Mouse (Mus musculus): ENCODE data around the gene Atp8b5. TPM values are rescaled to one million over a fixed set of nuclear protein-coding genes. Genes with fewer than 3 reads are reported as not detected.

Atp8b5 gene
- polyA plus RNA-seq, 1 experiment: not detected

DNA sequence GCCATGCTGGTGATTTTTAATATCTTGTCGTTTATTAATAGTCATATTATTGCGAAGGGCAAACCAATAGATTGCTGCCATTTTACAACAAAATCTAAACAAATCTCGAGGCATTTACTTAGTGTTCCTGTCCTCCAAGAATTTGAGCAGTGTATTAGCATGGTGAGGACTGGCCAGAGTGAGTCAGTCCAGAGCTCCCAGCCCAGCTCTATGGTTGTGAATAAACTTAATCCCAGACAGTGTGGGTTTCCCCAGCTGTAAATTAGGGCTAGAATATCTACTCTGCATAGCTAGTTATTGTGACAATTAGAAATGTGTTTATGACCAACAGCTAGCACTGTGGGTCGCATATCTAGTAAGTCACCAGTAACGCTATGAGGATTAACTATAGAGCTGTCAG is 129.4 kb downstream of the Atp8b5 start:
- Histone ChIP-seq H3K4me1 (ENCODE audit: control insufficient read depth) (no peaks in the 10 kb centered on the region), H3K27me3 (ENCODE audit: control insufficient read depth) (no peaks in the 10 kb centered on the region), H3K36me3 (ENCODE audit: control insufficient read depth) (no peaks in the 10 kb centered on the region), H3K4me3 (replicated peaks) (no peak overlapping the region), H3K9me3 (ENCODE audit: control insufficient read depth, low read length) (no peaks in the 10 kb centered on the region)
- TF ChIP-seq TAL1 (IDR thresholded peaks at IDR 0.05; ENCODE audit: low read length) (no peak), GATA1 (IDR thresholded peaks at IDR 0.05; ENCODE audit: low read length) (no peak)

DNA sequence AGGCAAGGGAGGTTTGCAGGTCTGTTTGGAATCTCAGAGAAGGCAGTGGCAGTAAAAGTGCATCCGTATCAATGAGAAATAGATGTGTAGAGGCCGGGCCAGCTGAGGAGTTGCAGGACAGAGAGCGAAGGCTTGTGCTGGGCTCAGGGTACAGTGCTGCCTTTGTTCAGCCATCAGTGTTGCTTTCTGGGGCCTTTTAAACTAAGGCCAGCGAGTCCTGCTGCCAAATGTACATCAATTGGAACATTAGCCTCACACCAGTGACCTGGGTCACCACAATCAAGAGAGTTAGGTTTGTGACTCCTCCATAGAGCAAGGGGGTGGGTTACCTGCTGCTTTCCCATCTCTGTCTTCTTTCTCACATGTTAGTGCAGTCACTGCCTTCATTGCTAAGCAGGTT is 131.1 kb downstream of the Atp8b5 start:
- Histone ChIP-seq H3K4me1 (ENCODE audit: control insufficient read depth) (no peaks in the 10 kb centered on the region), H3K4me3 (replicated peaks) (no peak overlapping the region), H3K9me3 (ENCODE audit: control insufficient read depth, low read length) (no peaks in the 10 kb centered on the region), H3K27me3 (ENCODE audit: control insufficient read depth) (no peaks in the 10 kb centered on the region), H3K36me3 (ENCODE audit: control insufficient read depth) (no peaks in the 10 kb centered on the region)
- no peak for TF ChIP-seq TAL1 (IDR thresholded peaks at IDR 0.05; ENCODE audit: low read length)
- TF ChIP-seq GATA1 (IDR thresholded peaks at IDR 0.05; ENCODE audit: low read length): no peak

DNA sequence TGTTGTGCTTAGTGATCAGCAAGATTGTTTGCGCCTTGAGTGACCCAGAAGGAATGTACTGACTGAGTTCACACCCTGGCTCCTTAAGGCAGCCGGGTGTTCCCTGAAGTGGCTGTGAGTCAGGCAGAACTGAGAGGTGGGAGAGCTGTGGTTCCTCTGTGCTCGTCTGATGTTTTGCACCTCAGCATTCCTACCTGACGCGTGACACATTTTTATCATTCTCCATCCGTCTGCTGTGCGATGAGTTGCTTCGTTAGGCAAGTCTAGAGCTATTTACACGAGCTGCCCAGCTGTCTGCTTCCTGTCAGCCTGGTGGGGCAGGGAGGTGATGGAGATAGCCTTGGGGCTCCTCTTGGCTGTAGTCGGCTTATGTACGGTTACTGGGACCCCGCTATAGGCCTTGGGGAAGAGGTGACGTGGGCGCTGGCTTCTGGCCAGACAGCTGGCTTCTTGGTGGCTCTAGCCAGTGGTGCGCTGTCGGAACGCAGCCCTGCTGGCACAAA is 131.9 kb downstream of the Atp8b5 start:
- H3K36me3 ChIP-seq (ENCODE audit: control insufficient read depth): no peaks in the 10 kb centered on the region
- no peaks in the 10 kb centered on the region for H3K27me3 ChIP-seq (ENCODE audit: control insufficient read depth)
- no peak for TF ChIP-seq TAL1 (IDR thresholded peaks at IDR 0.05; ENCODE audit: low read length)
- TF ChIP-seq GATA1 (IDR thresholded peaks at IDR 0.05; ENCODE audit: low read length): no peak
- H3K4me3 ChIP-seq (replicated peaks): no peak overlapping the region
- no peaks in the 10 kb centered on the region for H3K9me3 ChIP-seq (ENCODE audit: control insufficient read depth, low read length)
- H3K4me1 ChIP-seq (ENCODE audit: control insufficient read depth): no peaks in the 10 kb centered on the region

DNA sequence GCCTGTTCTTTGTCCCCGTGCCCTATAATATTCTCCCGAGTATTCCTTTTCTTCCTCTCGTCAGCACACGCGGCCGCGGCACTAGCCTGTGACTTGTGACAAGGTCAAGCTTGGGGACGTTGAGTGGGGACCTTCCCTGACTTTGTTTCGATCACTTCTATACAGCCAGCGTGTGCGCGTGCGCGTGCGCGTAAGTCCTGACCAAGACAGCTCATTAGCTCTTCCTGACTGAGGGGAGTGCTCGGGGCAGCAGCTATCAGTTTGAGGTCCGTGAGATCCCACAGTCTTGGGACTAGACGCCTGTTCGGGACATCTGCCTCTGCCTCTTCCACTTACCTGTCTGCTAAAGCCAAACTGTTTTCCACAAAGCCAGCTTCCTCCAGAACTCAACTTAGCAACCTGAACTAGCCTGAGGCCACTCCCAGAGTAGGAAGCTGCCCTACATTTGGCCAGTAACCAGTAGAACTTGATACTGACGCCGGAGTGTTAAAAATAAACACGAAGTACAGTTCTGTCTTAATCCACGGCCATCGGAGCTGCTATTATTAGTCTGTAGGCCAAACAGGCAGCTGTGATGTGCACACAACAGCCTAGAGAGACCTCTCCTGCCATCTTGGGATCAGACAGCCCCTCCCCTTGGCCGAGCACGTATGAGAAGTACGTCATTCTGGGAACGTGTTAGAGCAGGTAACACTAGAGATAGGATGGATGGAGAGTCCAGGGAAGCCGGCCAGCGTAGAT is 132.6 kb downstream of the Atp8b5 start:
- no peak for TF ChIP-seq TAL1 (IDR thresholded peaks at IDR 0.05; ENCODE audit: low read length)
- H3K27me3 ChIP-seq (ENCODE audit: control insufficient read depth): no peaks in the 10 kb centered on the region

DNA sequence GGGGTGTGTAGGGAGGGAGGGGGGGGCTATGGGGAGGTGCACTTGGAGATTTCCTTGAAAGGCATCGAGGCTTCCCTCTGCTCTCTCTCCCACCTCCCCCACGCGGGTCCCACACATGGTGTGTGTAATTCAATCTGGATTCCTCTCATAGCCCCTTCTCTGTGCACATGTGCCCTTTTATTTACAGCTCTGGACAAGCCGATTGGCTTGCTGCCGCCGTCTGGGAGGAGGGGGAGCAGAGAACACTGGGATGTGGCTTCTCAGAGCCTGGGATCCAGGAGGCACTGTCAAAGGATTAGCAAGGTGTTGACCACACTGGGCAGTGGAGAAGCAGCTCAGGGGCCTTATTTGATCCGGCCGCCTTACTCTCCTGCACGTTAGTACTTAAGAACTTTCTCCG is 134.0 kb downstream of the Atp8b5 start:
- Histone ChIP-seq H3K4me3 (replicated peaks) (no peak overlapping the region), H3K4me1 (ENCODE audit: control insufficient read depth) (no peaks in the 10 kb centered on the region), H3K36me3 (ENCODE audit: control insufficient read depth) (no peaks in the 10 kb centered on the region), H3K9me3 (ENCODE audit: control insufficient read depth, low read length) (no peaks in the 10 kb centered on the region), H3K27me3 (ENCODE audit: control insufficient read depth) (peaks cover 8% of the 10 kb centered on the region)
- no peak for TF ChIP-seq TAL1 (IDR thresholded peaks at IDR 0.05; ENCODE audit: low read length)
- TF ChIP-seq GATA1 (IDR thresholded peaks at IDR 0.05; ENCODE audit: low read length): no peak

More for the DNA sequence above, 132.6 kb downstream of the Atp8b5 start:
- Histone ChIP-seq H3K36me3 (ENCODE audit: control insufficient read depth) (no peaks in the 10 kb centered on the region), H3K9me3 (ENCODE audit: control insufficient read depth, low read length) (no peaks in the 10 kb centered on the region), H3K4me3 (replicated peaks) (no peak overlapping the region), H3K4me1 (ENCODE audit: control insufficient read depth) (no peaks in the 10 kb centered on the region)

DNA sequence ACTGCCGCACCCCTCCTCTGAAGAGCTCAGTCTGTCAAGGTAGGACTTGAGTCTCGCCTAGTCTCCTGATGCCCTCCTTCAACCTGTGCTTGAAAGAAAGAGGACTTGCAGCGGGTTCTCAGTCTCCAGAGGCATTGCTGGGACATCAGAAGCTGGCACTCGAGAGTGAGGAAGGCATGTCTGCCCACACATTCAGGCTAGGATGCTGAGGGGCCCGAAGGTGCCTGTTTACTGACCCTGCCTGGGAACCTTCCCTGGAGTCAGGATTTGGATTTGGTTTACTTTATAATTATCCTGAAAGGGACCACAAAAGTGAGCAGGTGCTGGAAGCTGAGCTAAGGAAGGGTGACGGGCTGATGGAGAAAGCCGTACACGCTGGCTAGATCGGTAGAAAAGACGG is 134.5 kb downstream of the Atp8b5 start:
- no peaks in the 10 kb centered on the region for H3K36me3 ChIP-seq (ENCODE audit: control insufficient read depth)
- H3K4me3 ChIP-seq (replicated peaks): no peak overlapping the region
- peaks cover 13% of the 10 kb centered on the region for H3K27me3 ChIP-seq (ENCODE audit: control insufficient read depth)
- H3K4me1 ChIP-seq (ENCODE audit: control insufficient read depth): no peaks in the 10 kb centered on the region
- H3K9me3 ChIP-seq (ENCODE audit: control insufficient read depth, low read length): no peaks in the 10 kb centered on the region
- no peak for TF ChIP-seq TAL1 (IDR thresholded peaks at IDR 0.05; ENCODE audit: low read length)
- TF ChIP-seq GATA1 (IDR thresholded peaks at IDR 0.05; ENCODE audit: low read length): no peak

DNA sequence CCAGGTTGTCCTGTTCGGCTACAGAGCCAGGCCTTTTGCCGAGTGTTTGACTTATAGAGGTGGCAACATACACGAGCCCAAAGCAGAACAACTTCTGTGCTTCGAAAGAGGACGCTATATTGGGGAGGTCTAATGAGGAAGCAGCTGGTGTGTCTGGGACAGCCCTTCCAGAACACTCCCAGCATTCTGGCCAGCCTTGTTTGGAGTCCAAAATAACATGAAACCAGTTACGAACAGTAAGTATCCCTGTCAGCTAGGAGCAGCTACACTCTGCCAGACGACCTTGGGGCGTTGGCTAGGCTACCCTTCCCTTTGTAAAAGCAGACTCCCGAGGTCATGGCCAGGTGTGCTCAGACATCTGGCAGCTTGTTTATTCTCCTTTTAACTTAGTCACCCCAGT is 135.3 kb downstream of the Atp8b5 start:
- no peaks in the 10 kb centered on the region for H3K36me3 ChIP-seq (ENCODE audit: control insufficient read depth)
- H3K9me3 ChIP-seq (ENCODE audit: control insufficient read depth, low read length): no peaks in the 10 kb centered on the region
- no peaks in the 10 kb centered on the region for H3K4me1 ChIP-seq (ENCODE audit: control insufficient read depth)
- no peak for TF ChIP-seq GATA1 (IDR thresholded peaks at IDR 0.05; ENCODE audit: low read length)
- TF ChIP-seq TAL1 (IDR thresholded peaks at IDR 0.05; ENCODE audit: low read length): no peak
- peaks cover 19% of the 10 kb centered on the region for H3K27me3 ChIP-seq (ENCODE audit: control insufficient read depth)
- no peak overlapping the region for H3K4me3 ChIP-seq (replicated peaks)

DNA sequence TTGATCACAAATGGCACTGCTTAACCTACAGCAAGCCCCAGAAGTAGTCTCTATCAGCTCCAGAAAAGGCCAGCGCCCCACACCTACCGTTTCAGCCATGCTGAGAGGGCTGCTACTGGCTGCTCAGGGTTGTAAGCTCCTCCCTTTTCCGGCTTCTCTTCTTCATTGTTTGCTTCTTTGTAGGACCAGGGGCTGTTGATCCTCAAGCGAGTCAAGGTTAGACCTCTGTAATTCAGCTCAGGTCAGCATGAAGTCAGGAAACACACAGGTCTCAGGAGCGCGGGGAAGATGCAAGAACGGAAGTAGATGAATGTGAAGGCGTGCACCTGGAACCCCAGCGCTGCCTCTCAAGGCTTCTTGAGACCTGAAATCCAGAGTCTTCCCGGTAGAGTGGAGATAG is 137.7 kb downstream of the Atp8b5 start:
- no peaks in the 10 kb centered on the region for H3K9me3 ChIP-seq (ENCODE audit: control insufficient read depth, low read length)
- no peaks in the 10 kb centered on the region for H3K36me3 ChIP-seq (ENCODE audit: control insufficient read depth)
- H3K4me3 ChIP-seq (replicated peaks): no peak overlapping the region
- H3K27me3 ChIP-seq (ENCODE audit: control insufficient read depth): peaks cover 26% of the 10 kb centered on the region
- H3K4me1 ChIP-seq (ENCODE audit: control insufficient read depth): no peaks in the 10 kb centered on the region
- no peak for TF ChIP-seq GATA1 (IDR thresholded peaks at IDR 0.05; ENCODE audit: low read length)
- no peak for TF ChIP-seq TAL1 (IDR thresholded peaks at IDR 0.05; ENCODE audit: low read length)

DNA sequence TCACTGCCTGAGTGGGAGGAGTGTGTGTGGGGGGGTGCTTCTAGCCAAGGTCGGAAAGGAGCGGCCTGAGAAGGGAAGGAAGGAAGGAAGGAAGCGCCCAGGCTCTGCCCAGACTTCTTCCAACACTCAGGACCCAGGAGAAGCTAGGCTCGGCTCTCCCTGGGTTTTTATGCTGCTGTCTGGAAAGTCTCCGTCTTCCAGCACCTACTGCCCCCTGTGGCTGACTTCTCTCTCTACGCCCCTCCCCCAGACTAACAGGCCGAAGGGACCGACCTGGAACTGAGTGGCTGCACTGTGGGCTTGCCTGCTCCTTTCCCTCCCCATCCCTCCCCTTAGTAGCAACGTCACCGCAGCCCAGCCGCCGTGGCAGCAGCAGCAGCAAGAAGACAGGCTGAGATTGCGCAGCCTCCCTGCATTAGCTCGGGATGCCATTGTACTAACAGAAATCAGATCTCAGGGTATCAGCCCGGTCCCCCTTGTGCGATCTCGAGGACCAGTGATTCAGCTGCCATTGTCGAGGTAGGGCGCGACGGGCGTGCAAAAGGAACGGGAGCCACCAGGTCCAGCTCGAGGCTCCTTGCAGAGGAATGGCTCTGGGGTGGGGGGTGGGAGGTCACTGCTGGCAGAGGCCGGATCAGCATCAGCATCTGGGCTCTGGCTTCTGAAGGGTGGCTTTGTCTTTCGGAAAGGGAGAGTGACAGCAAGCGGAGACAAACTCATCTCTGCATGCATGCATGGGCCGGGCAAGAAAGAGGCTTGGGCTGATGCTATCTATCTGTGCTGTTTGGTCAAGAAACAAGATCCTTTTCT is 139.4 kb downstream of the Atp8b5 start:
- Histone ChIP-seq H3K36me3 (ENCODE audit: control insufficient read depth) (no peaks in the 10 kb centered on the region), H3K9me3 (ENCODE audit: control insufficient read depth, low read length) (no peaks in the 10 kb centered on the region), H3K27me3 (ENCODE audit: control insufficient read depth) (peaks cover 26% of the 10 kb centered on the region), H3K4me3 (replicated peaks) (no peak overlapping the region), H3K4me1 (ENCODE audit: control insufficient read depth) (no peaks in the 10 kb centered on the region)
- no peak for TF ChIP-seq GATA1 (IDR thresholded peaks at IDR 0.05; ENCODE audit: low read length)
- TF ChIP-seq TAL1 (IDR thresholded peaks at IDR 0.05; ENCODE audit: low read length): no peak

Data from erythroblast, embryonic 14.5 days (primary cell).